Mouse (Mus musculus) ES-E14 (cell line): ENCODE measurements around the gene Hils1.

ENCODE experiments used
- CHD2 ChIP-seq: IDR thresholded peaks from 2 replicates; pipeline ENCODE4 v1.6.1; 2014; ENCODE audit warnings: mild to moderate bottlenecking, low read depth, low read length, inconsistent platforms
- HCFC1 ChIP-seq: IDR thresholded peaks from 2 replicates; pipeline ENCODE4 v1.6.1; 2012; ENCODE audit warnings: low read length, inconsistent platforms, borderline replicate concordance; ENCODE audit not compliant: insufficient read depth
- MAFK ChIP-seq: IDR thresholded peaks from 2 replicates; pipeline ENCODE4 v1.6.1; 2014; ENCODE audit warnings: mild to moderate bottlenecking, low read depth, low read length, inconsistent platforms; ENCODE audit not compliant: insufficient read depth
- ZC3H11A ChIP-seq: IDR thresholded peaks from 2 replicates; pipeline ENCODE4 v1.6.1; 2012; ENCODE audit warnings: low read depth, mild to moderate bottlenecking, inconsistent platforms, low read length, borderline replicate concordance
- ZNF384 ChIP-seq: IDR thresholded peaks from 2 replicates; pipeline ENCODE4 v1.6.1; 2012; ENCODE audit warnings: low read depth, low read length, inconsistent platforms

DNA sequence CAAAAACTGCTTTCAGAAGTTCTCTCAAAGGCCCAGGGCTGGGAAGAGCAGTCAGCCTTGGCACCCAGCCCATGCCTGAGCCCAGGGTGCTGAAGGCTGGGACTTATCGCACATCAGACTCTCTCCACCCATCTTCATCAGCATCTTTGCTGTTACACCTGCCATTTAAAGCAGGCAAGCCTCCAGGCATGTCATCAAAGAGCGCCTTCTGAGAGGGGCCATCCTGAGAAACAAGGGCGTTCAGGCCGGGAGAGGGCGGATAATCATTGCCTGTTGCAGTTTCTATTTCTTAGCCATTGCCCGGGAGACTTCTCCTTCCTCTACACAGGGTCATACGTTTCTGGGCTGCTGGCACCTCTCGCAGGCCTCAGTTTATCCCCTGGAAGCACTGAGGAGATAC lies 20.5 kb downstream of the Hils1 start:
- TF ChIP-seq ZNF384 (no peak), HCFC1 (no peak), ZC3H11A (no peak), MAFK (no peak), CHD2 (no peak)
